In the genomic region with DNA sequence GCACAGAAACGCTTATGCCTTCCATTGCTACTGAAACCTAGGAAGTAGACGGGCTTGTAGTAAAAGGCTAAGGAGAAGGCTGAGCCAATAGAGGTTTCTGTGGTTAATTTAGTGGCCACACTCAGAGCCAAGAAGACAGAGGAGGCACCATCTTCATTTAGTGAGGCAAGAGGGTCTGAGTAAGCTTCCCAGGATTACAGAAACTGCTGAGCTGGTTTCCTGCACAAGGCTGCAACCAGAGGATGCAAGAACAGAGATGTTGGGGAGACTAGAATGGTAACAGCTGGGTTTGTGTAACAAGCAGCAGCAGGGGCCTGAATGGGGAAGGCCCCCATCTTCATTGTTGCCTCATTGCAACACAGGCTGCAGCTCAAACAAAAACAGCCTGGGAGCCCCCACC, we compare ENCODE assay signal across 19 mouse cellular contexts. TPM values are rescaled to one million over a fixed set of nuclear protein-coding genes. Genes with fewer than 3 reads are reported as not detected.
DNase-seq lines count a peak whose midpoint lies in the region; ATAC-seq and TF ChIP-seq lines count a peak whose summit lies in the region.
"Had no signal": no experiment of that assay in that cellular context is flagged by ENCODE, and none has a peak within 500 bp of the region (broad histone marks: within the 10 kb centered on the region; RNA-seq: fewer than 3 reads in every experiment).

No protein-coding gene starts in this region.

- TF ChIP-seq CTCF in midbrain, postnatal 0 days (IDR thresholded peaks at IDR 0.05), result no peak
- TF ChIP-seq CTCF in lung, postnatal 0 days (IDR thresholded peaks at IDR 0.05), result no peak

- no peaks in the 10 kb centered on the region for H3K9me3 ChIP-seq in forebrain, embryonic 12.5 days
- H3K9me3 ChIP-seq in hindbrain, embryonic 10.5 days, result no peaks in the 10 kb centered on the region
- peaks cover 7% of the 10 kb centered on the region for H3K9me3 ChIP-seq in megakaryocyte, embryonic 14.5 days
- no peaks in the 10 kb centered on the region for H3K9me3 ChIP-seq in midbrain, postnatal 0 days (ENCODE audit: low read length)
- H3K9me3 ChIP-seq in lung, postnatal 0 days (ENCODE audit: low read length), result no peaks in the 10 kb centered on the region
- H3K9me3 ChIP-seq: G1E; limb, embryonic 13.5 days; liver, embryonic 15.5 days had no signal

- peaks cover 32% of the 10 kb centered on the region for H3K27me3 ChIP-seq in forebrain, embryonic 12.5 days
- peaks cover 54% of the 10 kb centered on the region for H3K27me3 ChIP-seq in hindbrain, embryonic 10.5 days (ENCODE audit: insufficient read depth, poor library complexity, severe bottlenecking)
- peaks cover 82% of the 10 kb centered on the region for H3K27me3 ChIP-seq in megakaryocyte, embryonic 14.5 days (replicated peaks)
- no peaks in the 10 kb centered on the region for H3K27me3 ChIP-seq in midbrain, postnatal 0 days (ENCODE audit: insufficient read depth, low read length)
- H3K27me3 ChIP-seq in lung, postnatal 0 days (replicated peaks; ENCODE audit: insufficient read depth, low read length), result peaks cover 27% of the 10 kb centered on the region

- no peak for DNase-seq in hindbrain, embryonic 10.5 days (ENCODE audit: low spot score)
- no peak for DNase-seq in midbrain, postnatal 0 days (ENCODE audit: low spot score)
- no peak for DNase-seq in spleen, adult 12 weeks (ENCODE audit: low spot score)
- DNase-seq in lung, postnatal 0 days (ENCODE audit: low spot score), result no peak
- DNase-seq in right cerebral cortex, adult 2 months (ENCODE audit: low spot score in 2 of 2), result no peak
- DNase-seq in right cerebral cortex, postnatal 25 days, result no peak
- DNase-seq: adrenal gland, postnatal 25 days; cerebellum, adult 9-10 months; embryo, embryonic 11 days; heart, adult 18-20 months; thymus, postnatal 14 days had no signal

- 0 out of 2 replicates have a peak overlapping the region, but pooled peaks have one; percentile 29 for H3K9ac ChIP-seq in forebrain, embryonic 12.5 days
- no peak overlapping the region for H3K9ac ChIP-seq in midbrain, postnatal 0 days (replicated peaks; ENCODE audit: low read length, poor library complexity, severe bottlenecking)
- H3K9ac ChIP-seq in lung, postnatal 0 days (replicated peaks; ENCODE audit: low read depth), result no peak overlapping the region
- H3K9ac ChIP-seq: limb, embryonic 13.5 days; liver, embryonic 15.5 days had no signal

- H3K4me3 ChIP-seq in forebrain, embryonic 12.5 days (replicated peaks), result peak overlapping the region; percentile 81; the same call in 1 of the 2 replicates
- peak overlapping the region; percentile 81 for H3K4me3 ChIP-seq in hindbrain, embryonic 10.5 days
- H3K4me3 ChIP-seq in megakaryocyte, embryonic 14.5 days (replicated peaks), result peak overlapping the region; percentile 92
- peak overlapping the region; percentile 73; the same call in 1 of the 2 replicates for H3K4me3 ChIP-seq in midbrain, postnatal 0 days (ENCODE audit: low read depth, low read length)
- H3K4me3 ChIP-seq in lung, postnatal 0 days (ENCODE audit: low read depth, low read length), result no peak overlapping the region
- H3K4me3 ChIP-seq: layer of hippocampus, adult 2 months; limb, embryonic 13.5 days; liver, embryonic 15.5 days; myocyte had no signal

- H3K36me3 ChIP-seq in forebrain, embryonic 12.5 days (replicated peaks), result no peaks in the 10 kb centered on the region
- H3K36me3 ChIP-seq in hindbrain, embryonic 10.5 days, result peaks cover 6% of the 10 kb centered on the region
- peaks cover 5% of the 10 kb centered on the region for H3K36me3 ChIP-seq in megakaryocyte, embryonic 14.5 days (replicated peaks; ENCODE audit: low read length)
- no peaks in the 10 kb centered on the region for H3K36me3 ChIP-seq in midbrain, postnatal 0 days (ENCODE audit: insufficient read depth, low read length)
- H3K36me3 ChIP-seq in lung, postnatal 0 days (ENCODE audit: insufficient read depth, low read length), result no peaks in the 10 kb centered on the region
- H3K36me3 ChIP-seq: G1E; limb, embryonic 13.5 days; liver, embryonic 15.5 days had no signal

- no peak for TF ChIP-seq EP300 in lung, postnatal 0 days (IDR thresholded peaks at IDR 0.05)

- H3K27ac ChIP-seq in forebrain, embryonic 12.5 days, result no peak overlapping the region
- peak overlapping the region; percentile 99; the same call in 1 of the 2 replicates for H3K27ac ChIP-seq in hindbrain, embryonic 10.5 days
- H3K27ac ChIP-seq in midbrain, postnatal 0 days (ENCODE audit: low read depth, low read length), result peak overlapping the region; percentile 3; the same call in 1 of the 2 replicates
- no peak overlapping the region for H3K27ac ChIP-seq in lung, postnatal 0 days (ENCODE audit: low read length)
- H3K27ac ChIP-seq: layer of hippocampus, adult 2 months; limb, embryonic 13.5 days; liver, embryonic 15.5 days had no signal

- no peak for ATAC-seq in forebrain, embryonic 12.5 days (ENCODE audit: low FRiP score)
- no peak for ATAC-seq in midbrain, postnatal 0 days (ENCODE audit: low FRiP score)
- ATAC-seq in lung, postnatal 0 days, result no peak

- WGBS in forebrain, embryonic 12.5 days, result 79% methylated on average over 2 of the region's 2 CpGs
- 77% methylated on average over 2 of the region's 2 CpGs for WGBS in hindbrain, embryonic 10.5 days
- 63% methylated on average over 2 of the region's 2 CpGs for WGBS in midbrain, postnatal 0 days
- WGBS in lung, postnatal 0 days, result 59% methylated on average over 2 of the region's 2 CpGs

- H3K4me1 ChIP-seq in forebrain, embryonic 12.5 days, result peaks cover 50% of the 10 kb centered on the region
- H3K4me1 ChIP-seq in hindbrain, embryonic 10.5 days (replicated peaks), result peaks cover 74% of the 10 kb centered on the region
- H3K4me1 ChIP-seq in megakaryocyte, embryonic 14.5 days, result peaks cover 62% of the 10 kb centered on the region
- peaks cover 5% of the 10 kb centered on the region for H3K4me1 ChIP-seq in midbrain, postnatal 0 days (ENCODE audit: insufficient read depth, low read length)
- 0 out of 2 replicates have a peak, but pooled peaks cover 3% of the 10 kb centered on the region for H3K4me1 ChIP-seq in lung, postnatal 0 days (ENCODE audit: insufficient read depth, low read depth, low read length)

- peak overlapping the region; percentile 91 for H3K4me2 ChIP-seq in forebrain, embryonic 12.5 days
- peak overlapping the region; percentile 91 for H3K4me2 ChIP-seq in midbrain, postnatal 0 days (ENCODE audit: low read depth, low read length, poor library complexity, severe bottlenecking)
- H3K4me2 ChIP-seq in lung, postnatal 0 days (replicated peaks; ENCODE audit: low read depth, low read length), result no peak overlapping the region
- H3K4me2 ChIP-seq: limb, embryonic 13.5 days; liver, embryonic 15.5 days had no signal

RNA-seq across cellular contexts. Expression of a gene that starts 1.5 kb away (rescaled TPM):
- 76.1 and 81.6 TPM in 2 replicates for polyA plus RNA-seq in forebrain, embryonic 12.5 days (2016; fragmentation: Nextera tagmentation; extraction: Ambion mirVana)
- 74.3 and 86.9 TPM in 2 replicates for polyA plus RNA-seq in hindbrain, embryonic 10.5 days (2016; fragmentation: Nextera tagmentation; extraction: Ambion mirVana)
- polyA plus RNA-seq in megakaryocyte, embryonic 14.5 days (2012; ENCODE audit: insufficient read depth, low replicate concordance), result 26.0 and 35.6 TPM in 2 replicates
- total RNA-seq in midbrain, postnatal 0 days (2014; rRNA removed), result 42.0 and 51.7 TPM in 2 replicates
- polyA plus RNA-seq in midbrain, postnatal 0 days (2015; fragmentation: Nextera tagmentation; extraction: Ambion mirVana), result 84.0 and 89.1 TPM in 2 replicates
- 35.2 and 35.7 TPM in 2 replicates for polyA plus RNA-seq in lung, postnatal 0 days (2015; fragmentation: Nextera tagmentation; extraction: Ambion mirVana)

RNA-seq across cellular contexts. Expression of a gene that starts 1.8 kb away (rescaled TPM):
- 6.4 and 8.0 TPM in 2 replicates for polyA plus RNA-seq in forebrain, embryonic 12.5 days (2016; fragmentation: Nextera tagmentation; extraction: Ambion mirVana)
- polyA plus RNA-seq in hindbrain, embryonic 10.5 days (2016; fragmentation: Nextera tagmentation; extraction: Ambion mirVana), result 6.5 and 13.1 TPM in 2 replicates
- polyA plus RNA-seq in megakaryocyte, embryonic 14.5 days (2012; ENCODE audit: insufficient read depth, low replicate concordance), result 4.1 and 4.9 TPM in 2 replicates
- total RNA-seq in midbrain, postnatal 0 days (2014; rRNA removed), result 23.9 and 29.5 TPM in 2 replicates
- polyA plus RNA-seq in midbrain, postnatal 0 days (2015; fragmentation: Nextera tagmentation; extraction: Ambion mirVana), result 4.3 and 5.0 TPM in 2 replicates
- 0.06 TPM in 2 replicates for polyA plus RNA-seq in lung, postnatal 0 days (2015; fragmentation: Nextera tagmentation; extraction: Ambion mirVana)
- polyA plus RNA-seq: G1E; heart, embryonic 16.5 days had no signal

RNA-seq across cellular contexts. Expression of a gene that starts 23.3 kb away (rescaled TPM):
- 14.9 and 16.4 TPM in 2 replicates for polyA plus RNA-seq in forebrain, embryonic 12.5 days (2016; fragmentation: Nextera tagmentation; extraction: Ambion mirVana)
- polyA plus RNA-seq in hindbrain, embryonic 10.5 days (2016; fragmentation: Nextera tagmentation; extraction: Ambion mirVana), result 11.0 and 15.6 TPM in 2 replicates
- 110 and 123 TPM in 2 replicates for polyA plus RNA-seq in megakaryocyte, embryonic 14.5 days (2012; ENCODE audit: insufficient read depth, low replicate concordance)
- 23.4 and 27.7 TPM in 2 replicates for total RNA-seq in midbrain, postnatal 0 days (2014; rRNA removed)
- polyA plus RNA-seq in midbrain, postnatal 0 days (2015; fragmentation: Nextera tagmentation; extraction: Ambion mirVana), result 23.6 and 25.8 TPM in 2 replicates
- polyA plus RNA-seq in lung, postnatal 0 days (2015; fragmentation: Nextera tagmentation; extraction: Ambion mirVana), result 53.1 and 58.5 TPM in 2 replicates

RNA-seq across cellular contexts. Expression of a gene that starts 31.6 kb away (rescaled TPM):
- polyA plus RNA-seq in forebrain, embryonic 12.5 days (2016; fragmentation: Nextera tagmentation; extraction: Ambion mirVana), result 57.5 and 60.5 TPM in 2 replicates
- polyA plus RNA-seq in hindbrain, embryonic 10.5 days (2016; fragmentation: Nextera tagmentation; extraction: Ambion mirVana), result 48.0 and 86.5 TPM in 2 replicates
- polyA plus RNA-seq in megakaryocyte, embryonic 14.5 days (2012; ENCODE audit: insufficient read depth, low replicate concordance), result 3.8 and 7.4 TPM in 2 replicates
- 169 and 189 TPM in 2 replicates for total RNA-seq in midbrain, postnatal 0 days (2014; rRNA removed)
- polyA plus RNA-seq in midbrain, postnatal 0 days (2015; fragmentation: Nextera tagmentation; extraction: Ambion mirVana), result 107 and 116 TPM in 2 replicates
- polyA plus RNA-seq in lung, postnatal 0 days (2015; fragmentation: Nextera tagmentation; extraction: Ambion mirVana), result 7.1 and 8.4 TPM in 2 replicates

RNA-seq across cellular contexts. Expression of a gene that starts 31.7 kb away (rescaled TPM):
- 1.2 and 1.5 TPM in 2 replicates for polyA plus RNA-seq in forebrain, embryonic 12.5 days (2016; fragmentation: Nextera tagmentation; extraction: Ambion mirVana)
- 3.3 and 4.6 TPM in 2 replicates for polyA plus RNA-seq in hindbrain, embryonic 10.5 days (2016; fragmentation: Nextera tagmentation; extraction: Ambion mirVana)
- polyA plus RNA-seq in megakaryocyte, embryonic 14.5 days (2012; ENCODE audit: insufficient read depth, low replicate concordance), result 60.5 and 134 TPM in 2 replicates
- total RNA-seq in midbrain, postnatal 0 days (2014; rRNA removed), result 13.5 and 17.5 TPM in 2 replicates
- 17.0 and 18.1 TPM in 2 replicates for polyA plus RNA-seq in midbrain, postnatal 0 days (2015; fragmentation: Nextera tagmentation; extraction: Ambion mirVana)
- polyA plus RNA-seq in lung, postnatal 0 days (2015; fragmentation: Nextera tagmentation; extraction: Ambion mirVana), result 0.42 and 0.66 TPM in 2 replicates

Comparison
In these comparisons a context has a peak if more than half of its experiments do, and no peak if none do; other contexts are left out.
1. H3K27ac ChIP-seq: peak in hindbrain, embryonic 10.5 days (single experiment) and midbrain, postnatal 0 days (single experiment); none in forebrain, embryonic 12.5 days (single experiment) and lung, postnatal 0 days (single experiment).